Mouse (Mus musculus) small intestine, adult 2 months (tissue): Measurements from ENCODE around the gene Pcgf5. TPM values are rescaled to one million over a fixed set of nuclear protein-coding genes. Genes with fewer than 3 reads are reported as not detected.

Experiments
- H3K27ac ChIP-seq: fragments of 200-500 bp; 2 replicates; pipeline ENCODE4 v1.5.1; 2012; ENCODE audit warnings: low read depth, low read length, control low read depth, inconsistent platforms; ENCODE audit not compliant: insufficient read depth
- H3K27me3 ChIP-seq: fragments of 200-500 bp; 2 replicates; pipeline ENCODE4 v1.6.1; 2012; ENCODE audit warnings: mild to moderate bottlenecking, moderate library complexity, low read length, inconsistent platforms; ENCODE audit not compliant: control insufficient read depth, insufficient read depth
- H3K36me3 ChIP-seq: fragments of 200-500 bp; 2 replicates; pipeline ENCODE4 v1.6.1; 2012; ENCODE audit warnings: mild to moderate bottlenecking, low read length, control low read depth, inconsistent platforms; ENCODE audit not compliant: control insufficient read depth, insufficient read depth
- H3K4me1 ChIP-seq: fragments of 200-500 bp; 2 replicates; pipeline ENCODE4 v1.6.1; 2012; ENCODE audit warnings: low read length, inconsistent platforms, mixed read lengths; ENCODE audit not compliant: control insufficient read depth, insufficient read depth, insufficient read length
- H3K4me3 ChIP-seq: fragments of 200-500 bp; 2 replicates; pipeline ENCODE4 v1.5.1; 2012; ENCODE audit warnings: low read depth, mild to moderate bottlenecking, control low read depth, inconsistent platforms, low read length, moderate library complexity
- CTCF ChIP-seq: fragments of 200-500 bp; IDR thresholded peaks from 2 replicates; pipeline ENCODE4 v1.5.1; 2012; ENCODE audit warnings: low read depth, mild to moderate bottlenecking, control low read depth, inconsistent platforms, low read length, moderate library complexity, mixed read lengths; ENCODE audit not compliant: insufficient replicate concordance, insufficient read length; ENCODE audit errors: extremely low read depth
- POLR2A ChIP-seq: fragments of 200-500 bp; IDR thresholded peaks from 2 replicates; pipeline ENCODE4 v1.6.1; 2012; ENCODE audit warnings: low read depth, mild to moderate bottlenecking, control low read depth, inconsistent platforms, low read length, moderate library complexity
- WGBS: fragments of 180-500 bp; shearing (Covaris S2); methylation state at CpG from one replicate; pipeline ENCODE4 v1.1.7; 2018; 5-methylcytosine and 5-hydroxymethylcytosine counted together
- polyA plus RNA-seq: library from polyadenylated mRNA; depleted of rRNA; stranded (reverse); fragments of >200 nt; gene quantifications from 2 replicates; pipeline ENCODE4 v1.2.3, GENCODE M21; 2012

The Pcgf5 gene
- polyA plus RNA-seq, 1 experiment: 6.4 TPM

GRCm38 (mm10) chr19:36419885-36420284 is 71.8 kb downstream of the Pcgf5 start:
- Histone ChIP-seq H3K4me1 (no peaks in the 10 kb centered on the region), H3K36me3 (no peaks in the 10 kb centered on the region), H3K4me3 (no peak overlapping the region), H3K27ac (no peak overlapping the region), H3K27me3 (no peaks in the 10 kb centered on the region)
- TF ChIP-seq POLR2A: no peak
- TF ChIP-seq CTCF: no peak

- Histone ChIP-seq H3K4me1 (no peaks in the 10 kb centered on the region), H3K27ac (no peak overlapping the region), H3K4me3 (no peak overlapping the region), H3K36me3 (no peaks in the 10 kb centered on the region), H3K27me3 (no peaks in the 10 kb centered on the region)
- WGBS: 94% methylated on average over 7 of the region's 7 CpGs
- no peak for TF ChIP-seq CTCF
Measured at GRCm38 (mm10) chr19:36427195-36427876, 79.2 kb downstream of the Pcgf5 start.

GRCm38 (mm10) chr19:36428116-36428515 is 80.0 kb downstream of the Pcgf5 start:
- TF ChIP-seq POLR2A: no peak
- no peak for TF ChIP-seq CTCF
- Histone ChIP-seq H3K4me3 (no peak overlapping the region), H3K27me3 (no peaks in the 10 kb centered on the region), H3K36me3 (no peaks in the 10 kb centered on the region), H3K4me1 (no peaks in the 10 kb centered on the region), H3K27ac (no peak overlapping the region)
- 92% methylated on average over 4 of the region's 4 CpGs for WGBS

DNA sequence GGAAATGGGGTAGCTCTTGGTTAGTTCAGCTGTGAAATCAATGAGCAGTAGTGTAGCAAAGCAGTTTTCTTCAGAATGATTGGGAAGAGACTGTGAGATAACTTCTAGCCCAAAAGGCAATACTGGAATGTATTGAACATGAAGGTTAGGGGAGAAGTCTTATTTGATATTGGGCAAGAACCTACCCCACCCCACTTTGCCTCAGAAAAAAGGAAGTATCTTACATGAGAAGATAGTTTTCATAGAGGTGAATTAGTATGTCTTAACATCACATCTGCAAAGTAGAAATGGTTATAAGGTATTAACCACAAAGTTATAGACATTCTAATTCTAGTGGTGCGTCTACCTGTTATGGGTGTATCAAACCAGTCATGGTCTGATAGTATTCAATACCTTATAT is 81.2 kb downstream of the Pcgf5 start:
- Histone ChIP-seq H3K36me3 (no peaks in the 10 kb centered on the region), H3K27me3 (no peaks in the 10 kb centered on the region), H3K27ac (no peak overlapping the region), H3K4me3 (no peak overlapping the region), H3K4me1 (no peaks in the 10 kb centered on the region)
- WGBS: 87% methylated on average over 1 of the region's 1 CpGs
- TF ChIP-seq POLR2A (no peak), CTCF (no peak)

DNA sequence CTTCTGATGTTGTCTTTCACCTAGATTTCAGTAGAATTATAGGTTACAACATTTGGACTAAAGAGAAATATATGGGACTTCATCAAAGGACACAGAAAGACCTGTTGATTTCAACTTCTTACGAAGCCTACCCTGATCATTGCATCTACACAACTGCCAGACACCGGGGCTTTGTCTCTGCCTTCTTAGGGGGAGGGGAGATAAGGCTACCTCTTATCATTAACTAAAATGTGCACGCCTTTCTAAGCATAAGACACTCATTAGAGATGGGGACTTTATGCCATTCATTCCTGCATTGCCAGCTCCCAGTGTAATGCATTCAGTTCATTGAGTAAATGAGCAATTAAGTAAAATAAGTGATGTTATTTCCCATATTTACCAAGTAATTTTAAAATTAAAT is 85.1 kb downstream of the Pcgf5 start:
- H3K27ac ChIP-seq: no peak overlapping the region
- H3K27me3 ChIP-seq: no peaks in the 10 kb centered on the region
- 0 out of 2 replicates have a peak, but pooled peaks cover 9% of the 10 kb centered on the region for H3K36me3 ChIP-seq
- WGBS: 79% methylated on average over 3 of the region's 3 CpGs
- H3K4me3 ChIP-seq: no peak overlapping the region
- no peaks in the 10 kb centered on the region for H3K4me1 ChIP-seq
- TF ChIP-seq CTCF: no peak
- no peak for TF ChIP-seq POLR2A

DNA sequence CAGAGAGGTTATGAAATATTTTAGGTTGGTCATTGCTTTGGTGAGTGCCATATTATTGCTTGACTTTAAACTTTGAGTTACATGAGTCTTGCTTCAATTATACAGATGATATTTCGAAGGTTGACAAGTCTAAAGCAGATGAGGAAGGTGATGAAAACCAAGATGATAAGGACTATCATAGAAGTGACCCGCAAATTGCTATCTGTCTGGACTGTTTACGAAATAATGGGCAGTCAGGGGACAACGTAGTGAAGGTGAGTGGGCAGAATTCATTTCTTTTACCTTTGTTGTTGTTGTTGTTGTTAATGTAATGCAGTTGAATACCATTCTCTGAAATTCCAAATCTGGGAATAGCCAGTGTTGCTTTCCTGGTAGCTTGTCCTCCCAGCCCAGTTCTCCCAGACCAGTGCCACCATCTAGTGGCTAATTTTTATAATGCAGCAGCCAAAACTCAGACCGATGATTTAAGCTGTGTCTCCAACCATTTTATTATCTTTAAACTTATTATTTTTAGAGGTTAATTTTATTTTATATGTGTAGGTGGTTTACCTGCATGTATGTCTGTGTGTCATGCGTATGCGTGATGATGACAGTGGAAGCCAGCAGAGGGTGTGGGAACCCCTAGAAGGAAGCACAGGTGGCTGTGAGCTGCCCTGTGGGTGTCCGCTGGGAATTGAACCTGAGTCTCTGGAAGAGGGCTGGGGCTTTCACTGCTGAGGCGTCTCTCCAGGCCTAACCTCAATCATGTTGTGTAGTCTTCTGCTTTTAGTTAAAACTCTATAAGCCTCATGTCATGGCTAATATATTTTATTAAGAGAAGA is 92.0 kb downstream of the Pcgf5 start:
- H3K4me3 ChIP-seq: no peak overlapping the region
- no peaks in the 10 kb centered on the region for H3K27me3 ChIP-seq
- H3K27ac ChIP-seq: no peak overlapping the region
- H3K36me3 ChIP-seq: peaks cover 13% of the 10 kb centered on the region
- no peaks in the 10 kb centered on the region for H3K4me1 ChIP-seq
- 71% methylated on average over 9 of the region's 9 CpGs for WGBS
- peak; percentile 60; the same call in 1 of the 2 replicates for TF ChIP-seq CTCF
- no peak for TF ChIP-seq POLR2A

DNA sequence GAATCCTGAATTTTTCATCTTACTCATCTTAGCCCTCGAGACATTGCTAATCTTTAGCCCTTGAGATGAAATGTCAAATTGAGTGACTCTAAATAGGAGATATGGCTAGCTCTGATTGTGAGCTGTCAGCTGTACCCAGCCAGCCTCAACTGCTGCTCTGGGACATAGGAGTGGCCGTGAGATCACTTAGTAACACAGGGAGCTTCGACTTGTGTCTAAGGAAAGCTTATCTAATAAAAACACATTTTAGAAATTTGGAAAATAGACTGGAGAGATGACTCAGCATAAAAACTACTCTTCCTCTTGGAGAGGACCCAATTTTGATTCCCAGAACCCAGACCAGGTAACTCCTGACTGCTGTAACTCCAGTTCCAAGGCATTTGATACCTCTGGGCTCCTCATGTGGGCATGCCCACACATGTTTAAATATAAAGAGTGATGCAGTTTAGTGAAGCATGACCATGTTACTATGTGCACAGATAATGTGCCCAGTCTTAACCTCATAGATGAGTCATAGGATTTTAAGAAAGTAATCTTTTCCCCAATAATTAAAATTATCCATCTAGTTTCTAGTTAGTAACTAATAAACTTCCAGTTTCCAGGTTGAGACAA is 103.0 kb downstream of the Pcgf5 start:
- Histone ChIP-seq H3K4me1 (no peaks in the 10 kb centered on the region), H3K4me3 (no peak overlapping the region), H3K36me3 (peaks cover 21% of the 10 kb centered on the region), H3K27ac (no peak overlapping the region), H3K27me3 (no peaks in the 10 kb centered on the region)
- TF ChIP-seq POLR2A: no peak
- TF ChIP-seq CTCF: no peak
- WGBS: 78% methylated on average over 3 of the region's 3 CpGs
